Mouse (Mus musculus): ENCODE results near the gene Stat5b. TPM values are rescaled to one million over a fixed set of nuclear protein-coding genes. Genes with fewer than 3 reads are reported as not detected.
"Not testable (repeated sequence)": the region's sequence is repeated elsewhere in the genome, so short reads cannot be mapped to it uniquely, and the experiment has no call there.

Gene Stat5b
- total and polyA plus RNA-seq, 2 experiments from 2014 or later: 8.8 to 22.6 TPM

- ATAC-seq (no peak), DNase-seq (no peak)
- Histone ChIP-seq H3K9me3 (ENCODE audit: low read length) (no peaks in the 10 kb centered on the region), H3K9ac (no peak overlapping the region), H3K4me1 (ENCODE audit: insufficient read depth) (no peaks in the 10 kb centered on the region), H3K27me3 (ENCODE audit: insufficient read depth, low read length) (no peaks in the 10 kb centered on the region), H3K27ac (ENCODE audit: low read depth, low read length) (no peak overlapping the region), H3K4me3 (ENCODE audit: low read depth, low read length) (no peak overlapping the region), H3K4me2 (ENCODE audit: low read depth) (no peak overlapping the region), H3K36me3 (ENCODE audit: insufficient read depth) (peaks cover 11% of the 10 kb centered on the region)
- no peak for TF ChIP-seq CTCF (IDR thresholded peaks at IDR 0.05; ENCODE audit: low read depth)
- 77% methylated on average over 5 of the region's 5 CpGs for WGBS
Observed at GRCm38 (mm10) chr11:100799426-100799825, 51.1 kb downstream of the Stat5b start.

- Histone ChIP-seq H3K9ac (no peak overlapping the region), H3K36me3 (ENCODE audit: insufficient read depth) (peaks cover 3% of the 10 kb centered on the region; the same call in 1 of the 2 replicates), H3K9me3 (ENCODE audit: low read length) (no peaks in the 10 kb centered on the region), H3K27ac (ENCODE audit: low read depth, low read length) (no peak overlapping the region), H3K4me2 (ENCODE audit: low read depth) (no peak overlapping the region), H3K4me3 (ENCODE audit: low read depth, low read length) (no peak overlapping the region), H3K27me3 (ENCODE audit: insufficient read depth, low read length) (no peaks in the 10 kb centered on the region), H3K4me1 (ENCODE audit: insufficient read depth) (no peaks in the 10 kb centered on the region)
- no peak for DNase-seq
- WGBS: 66% methylated on average over 8 of the region's 8 CpGs
- TF ChIP-seq CTCF (IDR thresholded peaks at IDR 0.05; ENCODE audit: low read depth): no peak
- ATAC-seq: no peak
Observed at GRCm38 (mm10) chr11:100796585-100796984, 53.9 kb downstream of the Stat5b start.

- H3K4me2 ChIP-seq (ENCODE audit: low read depth): no peak overlapping the region
- H3K9me3 ChIP-seq (ENCODE audit: low read length): no peaks in the 10 kb centered on the region
- TF ChIP-seq CTCF (IDR thresholded peaks at IDR 0.05; ENCODE audit: low read depth): no peak
- no peak overlapping the region for H3K27ac ChIP-seq (ENCODE audit: low read depth, low read length)
- H3K4me1 ChIP-seq (ENCODE audit: insufficient read depth): no peaks in the 10 kb centered on the region
- WGBS: 95% methylated on average over 2 of the region's 2 CpGs
- DNase-seq (no peak), ATAC-seq (no peak)
- H3K36me3 ChIP-seq (ENCODE audit: insufficient read depth): peaks cover 2% of the 10 kb centered on the region; the same call in 1 of the 2 replicates
- H3K27me3 ChIP-seq (ENCODE audit: insufficient read depth, low read length): no peaks in the 10 kb centered on the region
- no peak overlapping the region for H3K9ac ChIP-seq
- no peak overlapping the region for H3K4me3 ChIP-seq (ENCODE audit: low read depth, low read length)
Observed at GRCm38 (mm10) chr11:100795386-100795785, 55.1 kb downstream of the Stat5b start.

- ATAC-seq (no peak), DNase-seq (no peak)
- Histone ChIP-seq H3K27ac (ENCODE audit: low read depth, low read length) (no peak overlapping the region), H3K9ac (no peak overlapping the region), H3K4me1 (ENCODE audit: insufficient read depth) (no peaks in the 10 kb centered on the region), H3K9me3 (ENCODE audit: low read length) (no peaks in the 10 kb centered on the region), H3K4me2 (ENCODE audit: low read depth) (no peak overlapping the region), H3K36me3 (ENCODE audit: insufficient read depth) (peaks cover 15% of the 10 kb centered on the region; the same call in 1 of the 2 replicates), H3K4me3 (ENCODE audit: low read depth, low read length) (no peak overlapping the region), H3K27me3 (ENCODE audit: insufficient read depth, low read length) (no peaks in the 10 kb centered on the region)
- WGBS: 74% methylated on average over 2 of the region's 2 CpGs
- TF ChIP-seq CTCF (IDR thresholded peaks at IDR 0.05; ENCODE audit: low read depth): no peak
Observed at GRCm38 (mm10) chr11:100791457-100792049, 59.0 kb downstream of the Stat5b start.

- not testable (repeated sequence) for ATAC-seq
- 77% methylated on average over 9 of the region's 9 CpGs for WGBS
Observed at GRCm38 (mm10) chr11:100790644-100791043, 59.9 kb downstream of the Stat5b start.

GRCm38 (mm10) chr11:100789702-100790101 lies 60.8 kb downstream of the Stat5b start:
- 86% methylated on average over 3 of the region's 3 CpGs for WGBS
- H3K27ac ChIP-seq (ENCODE audit: low read depth, low read length): no peak overlapping the region

More at GRCm38 (mm10) chr11:100790644-100791043, 59.9 kb downstream of the Stat5b start:
- not testable (repeated sequence) for H3K4me2 ChIP-seq (ENCODE audit: low read depth); H3K9ac ChIP-seq; H3K4me1 ChIP-seq (ENCODE audit: insufficient read depth); H3K27ac ChIP-seq (ENCODE audit: low read depth, low read length); H3K27me3 ChIP-seq (ENCODE audit: insufficient read depth, low read length); H3K4me3 ChIP-seq (ENCODE audit: low read depth, low read length); H3K9me3 ChIP-seq (ENCODE audit: low read length)
- DNase-seq: peak; percentile 24
- H3K36me3 ChIP-seq (ENCODE audit: insufficient read depth): peaks cover 15% of the 10 kb centered on the region; the same call in 1 of the 2 replicates

GRCm38 (mm10) chr11:100785774-100786173 lies 64.8 kb downstream of the Stat5b start:
- 66% methylated on average over 2 of the region's 2 CpGs for WGBS
- peaks cover 28% of the 10 kb centered on the region for H3K36me3 ChIP-seq (ENCODE audit: insufficient read depth)
- TF ChIP-seq CTCF (IDR thresholded peaks at IDR 0.05; ENCODE audit: low read depth): no peak
- no peaks in the 10 kb centered on the region for H3K9me3 ChIP-seq (ENCODE audit: low read length)
- no peak for ATAC-seq
- no peaks in the 10 kb centered on the region for H3K4me1 ChIP-seq (ENCODE audit: insufficient read depth)
- no peak overlapping the region for H3K4me3 ChIP-seq (ENCODE audit: low read depth, low read length)
- no peak overlapping the region for H3K9ac ChIP-seq
- H3K4me2 ChIP-seq (ENCODE audit: low read depth): no peak overlapping the region
- DNase-seq: peak; percentile 20
- H3K27me3 ChIP-seq (ENCODE audit: insufficient read depth, low read length): no peaks in the 10 kb centered on the region
- no peak overlapping the region for H3K27ac ChIP-seq (ENCODE audit: low read depth, low read length)

More at GRCm38 (mm10) chr11:100789702-100790101, 60.8 kb downstream of the Stat5b start:
- H3K9me3 ChIP-seq (ENCODE audit: low read length): no peaks in the 10 kb centered on the region
- no peak overlapping the region for H3K9ac ChIP-seq
- peaks cover 15% of the 10 kb centered on the region; the same call in 1 of the 2 replicates for H3K36me3 ChIP-seq (ENCODE audit: insufficient read depth)
- DNase-seq (no peak), ATAC-seq (no peak)
- no peak overlapping the region for H3K4me2 ChIP-seq (ENCODE audit: low read depth)
- no peaks in the 10 kb centered on the region for H3K4me1 ChIP-seq (ENCODE audit: insufficient read depth)
- H3K27me3 ChIP-seq (ENCODE audit: insufficient read depth, low read length): no peaks in the 10 kb centered on the region
- no peak overlapping the region for H3K4me3 ChIP-seq (ENCODE audit: low read depth, low read length)
- TF ChIP-seq CTCF (IDR thresholded peaks at IDR 0.05; ENCODE audit: low read depth): no peak
